Mouse (Mus musculus) myocyte (in vitro differentiated cells): ENCODE measurements around the gene Cdipt. TPM values are rescaled to one million over a fixed set of nuclear protein-coding genes. Genes with fewer than 3 reads are reported as not detected.

Experiments
- H3K27me3 ChIP-seq: one replicate; pipeline ENCODE4 v1.6.1; 2011; ENCODE audit not compliant: control insufficient read depth, insufficient read depth, insufficient read length
- H3K36me3 ChIP-seq: one replicate; pipeline ENCODE4 v1.6.1; 2011; ENCODE audit not compliant: control insufficient read depth, insufficient read depth
- H3K4me2 ChIP-seq: one replicate; pipeline ENCODE4 v1.6.1; 2011; ENCODE audit warnings: low read depth, control low read depth
- H3K4me3 ChIP-seq: one replicate; pipeline ENCODE4 v1.5.1; 2011; ENCODE audit warnings: mild to moderate bottlenecking, control low read depth, moderate library complexity
- H3K79me2 ChIP-seq: one replicate; pipeline ENCODE4 v1.6.1; 2011; ENCODE audit not compliant: control insufficient read depth, insufficient read depth
- H3ac ChIP-seq: one replicate; pipeline ENCODE4 v1.6.1; 2011; ENCODE audit not compliant: control insufficient read depth, insufficient read length
- CEBPB ChIP-seq: IDR thresholded peaks from 2 replicates; pipeline ENCODE4 v1.6.1; 2011; ENCODE audit warnings: mild to moderate bottlenecking, moderate library complexity; ENCODE audit not compliant: poor library complexity, insufficient read depth, severe bottlenecking
- E2F4 ChIP-seq: IDR thresholded peaks from one replicate; pipeline ENCODE4 v1.6.1; 2011; ENCODE audit warnings: mild to moderate bottlenecking, control low read depth, moderate library complexity; ENCODE audit not compliant: insufficient read depth
- MAX ChIP-seq: IDR thresholded peaks from one replicate; pipeline ENCODE4 v1.6.1; 2011; ENCODE audit warnings: low read depth, mild to moderate bottlenecking, control low read depth
- MYOD1 ChIP-seq, 3 experiments: IDR thresholded peaks; one replicate each; pipeline ENCODE4 v1.6.1; 2011; ENCODE audit warnings: control low read depth in 2 of 3, low read depth in 2 of 3, mild to moderate bottlenecking in 2 of 3, moderate library complexity in 1 of 3; ENCODE audit not compliant: insufficient read length in 2 of 3, control insufficient read depth in 1 of 3
- MYOG ChIP-seq, 3 experiments: IDR thresholded peaks; one replicate each; pipeline ENCODE4 v1.6.1; 2011; ENCODE audit warnings: control low read depth in 2 of 3, low read depth in 2 of 3, mild to moderate bottlenecking in 2 of 3; ENCODE audit not compliant: insufficient read length in 2 of 3, control insufficient read depth in 1 of 3, insufficient read depth in 1 of 3
- POLR2A ChIP-seq: IDR thresholded peaks from one replicate; pipeline ENCODE4 v1.6.1; 2011; ENCODE audit warnings: low read depth, mild to moderate bottlenecking, control low read depth, moderate library complexity; ENCODE audit not compliant: insufficient read length
- POLR2AphosphoS2 ChIP-seq: IDR thresholded peaks from one replicate; pipeline ENCODE4 v1.6.1; 2011; ENCODE audit warnings: low read depth, control low read depth; ENCODE audit not compliant: insufficient read length
- REST ChIP-seq: IDR thresholded peaks from one replicate; pipeline ENCODE4 v1.6.1; 2011; ENCODE audit warnings: mild to moderate bottlenecking, control low read depth, moderate library complexity; ENCODE audit not compliant: insufficient read depth, insufficient read length
- SRF ChIP-seq: IDR thresholded peaks from one replicate; pipeline ENCODE4 v1.6.1; 2011; ENCODE audit warnings: low read depth; ENCODE audit not compliant: control insufficient read depth, insufficient read length
- TCF12 ChIP-seq: IDR thresholded peaks from one replicate; pipeline ENCODE4 v1.6.1; 2011; ENCODE audit warnings: mild to moderate bottlenecking, control low read depth; ENCODE audit not compliant: poor library complexity, insufficient read depth, severe bottlenecking
- TCF3 ChIP-seq: IDR thresholded peaks from one replicate; pipeline ENCODE4 v1.6.1; 2011; ENCODE audit warnings: low read depth, control low read depth; ENCODE audit not compliant: insufficient read length
- USF1 ChIP-seq: IDR thresholded peaks from one replicate; pipeline ENCODE4 v1.6.1; 2011; ENCODE audit warnings: low read depth, mild to moderate bottlenecking, control low read depth, moderate library complexity
- polyA plus RNA-seq: library from polyadenylated mRNA; unstranded; fragments of >200 nt; fragmentation: generic; extraction: Trizol; gene quantifications from one replicate; pipeline ENCODE4 v1.2.1, GENCODE M21; 2012; ENCODE audit warnings: missing spikeins

Gene Cdipt
- polyA plus RNA-seq, 1 experiment = 173 TPM

DNA sequence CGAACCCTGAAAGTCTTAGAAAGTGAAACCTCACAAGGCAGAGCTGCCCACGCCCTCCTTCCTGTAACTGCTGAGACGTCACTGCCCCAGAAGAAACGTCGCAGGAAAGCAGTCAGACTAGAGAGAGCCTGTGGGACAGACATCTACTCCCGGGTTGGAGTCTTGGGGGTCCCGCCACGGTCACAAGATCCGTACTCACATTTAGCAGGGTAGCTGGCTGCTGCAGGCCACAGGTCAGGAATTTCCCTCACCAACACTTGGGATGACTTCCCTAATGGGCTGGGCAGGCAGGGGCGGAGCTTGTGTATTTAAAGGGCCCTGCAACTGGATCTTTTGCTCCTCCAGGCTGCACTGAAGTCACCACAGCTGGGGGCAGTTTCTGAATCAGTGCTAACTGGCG lies 38.6 kb downstream of the Cdipt start, which contains the start of gene Mvp:
Mvp (minus strand) TSS at position 302 of the 400 bp plus-strand sequence.
- Histone ChIP-seq H3K4me3 (peak within 1 kb of the TSS; percentile 81), H3K36me3 (no peaks in the 10 kb centered on the region), H3K4me2 (peak within 1 kb of the TSS; percentile 86), H3ac (peak within 1 kb of the TSS; percentile 23), H3K79me2 (peaks cover 40% of the 10 kb centered on the region), H3K27me3 (no peaks in the 10 kb centered on the region)
- TF ChIP-seq POLR2AphosphoS2 (peak; percentile 71), SRF (no peak), CEBPB (no peak), POLR2A (peak; percentile 56), USF1 (no peak), MYOD1 (IDR thresholded peaks at IDR 0.05; ENCODE audit: control insufficient read depth in 1 of 3, insufficient read length in 2 of 3, low read depth in 2 of 3) (no peak)

DNA sequence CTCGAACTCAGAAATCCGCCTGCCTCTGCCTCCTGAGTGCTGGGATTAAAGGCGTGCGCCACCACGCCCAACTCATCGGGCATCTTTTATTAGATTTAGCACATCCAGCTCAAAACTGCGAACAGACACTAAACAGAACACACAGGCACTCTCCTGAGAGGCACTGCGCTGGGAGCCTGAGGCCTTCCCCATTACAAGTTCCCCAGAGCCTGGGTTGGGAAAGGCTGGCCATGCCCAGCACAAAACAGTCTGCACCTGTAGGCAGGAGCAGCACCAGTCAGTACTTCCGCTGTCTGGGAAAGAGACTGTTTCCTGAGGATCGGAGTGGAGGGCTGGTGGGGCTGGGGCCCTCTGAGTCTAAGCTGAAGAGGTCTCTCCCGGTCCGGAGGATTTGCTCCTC lies 39.3 kb downstream of the Cdipt start:
- Histone ChIP-seq H3K36me3 (no peaks in the 10 kb centered on the region), H3ac (no peak overlapping the region), H3K27me3 (no peaks in the 10 kb centered on the region), H3K4me2 (peak overlapping the region; percentile 77), H3K4me3 (peak overlapping the region; percentile 54), H3K79me2 (peaks cover 40% of the 10 kb centered on the region)
- TF ChIP-seq USF1 = no peak
- no peak for TF ChIP-seq SRF
- TF ChIP-seq E2F4 = no peak
- TF ChIP-seq TCF3 = no peak
- no peak for TF ChIP-seq POLR2A
- TF ChIP-seq POLR2AphosphoS2 = no peak

DNA sequence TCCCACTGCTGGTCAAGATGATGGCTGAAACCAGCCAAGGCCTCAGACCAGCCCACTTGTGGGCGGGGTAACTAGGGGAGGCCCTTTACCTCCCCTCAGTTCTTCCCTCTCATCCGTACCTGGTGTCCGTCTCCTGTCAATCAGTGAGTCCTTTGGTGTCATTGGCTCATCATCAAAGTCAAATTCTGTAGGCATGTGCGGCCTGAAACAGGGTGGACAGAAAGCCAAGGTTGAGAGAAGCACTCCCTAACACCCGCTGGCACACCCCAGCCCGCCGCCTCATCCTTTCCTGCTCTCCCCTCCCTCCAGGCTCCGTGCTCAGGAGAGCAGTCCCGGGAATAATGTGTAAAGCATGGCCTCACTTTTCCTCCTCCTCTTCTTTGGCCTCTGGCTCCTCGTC lies 40.4 kb downstream of the Cdipt start:
- TF ChIP-seq MYOG (IDR thresholded peaks at IDR 0.05; ENCODE audit: control insufficient read depth in 1 of 3, insufficient read depth in 1 of 3, insufficient read length in 2 of 3, low read depth in 2 of 3) (no peak), SRF (no peak), E2F4 (no peak), TCF12 (no peak), MYOD1 (IDR thresholded peaks at IDR 0.05; ENCODE audit: control insufficient read depth in 1 of 3, insufficient read length in 2 of 3, low read depth in 2 of 3) (no peak), TCF3 (no peak), USF1 (no peak), MAX (no peak), CEBPB (no peak), REST (no peak), POLR2AphosphoS2 (no peak), POLR2A (no peak)
- no peaks in the 10 kb centered on the region for H3K36me3 ChIP-seq
- no peaks in the 10 kb centered on the region for H3K27me3 ChIP-seq
- H3K4me3 ChIP-seq = peak overlapping the region; percentile 81
- peaks cover 36% of the 10 kb centered on the region for H3K79me2 ChIP-seq
- peak overlapping the region; percentile 77 for H3K4me2 ChIP-seq
- H3ac ChIP-seq = peak overlapping the region; percentile 51

DNA sequence TGATC lies 40.6 kb downstream of the Cdipt start, which contains the start of gene Pagr1b:
Pagr1b (minus strand) TSS at position 4 of the 5 bp plus-strand sequence.
- Histone ChIP-seq H3K27me3 (no peaks in the 10 kb centered on the region), H3K4me3 (peak within 1 kb of the TSS; percentile 81), H3K79me2 (peaks cover 34% of the 10 kb centered on the region), H3ac (peak within 1 kb of the TSS; percentile 51), H3K4me2 (peak within 1 kb of the TSS; percentile 77), H3K36me3 (no peaks in the 10 kb centered on the region)
- TF ChIP-seq POLR2A (no peak), MYOD1 (IDR thresholded peaks at IDR 0.05; ENCODE audit: control insufficient read depth in 1 of 3, insufficient read length in 2 of 3, low read depth in 2 of 3) (no peak), USF1 (no peak), MYOG (IDR thresholded peaks at IDR 0.05; ENCODE audit: control insufficient read depth in 1 of 3, insufficient read depth in 1 of 3, insufficient read length in 2 of 3, low read depth in 2 of 3) (no peak), SRF (no peak), REST (no peak), POLR2AphosphoS2 (no peak), MAX (no peak), CEBPB (no peak), E2F4 (no peak), TCF12 (no peak), TCF3 (no peak)

DNA sequence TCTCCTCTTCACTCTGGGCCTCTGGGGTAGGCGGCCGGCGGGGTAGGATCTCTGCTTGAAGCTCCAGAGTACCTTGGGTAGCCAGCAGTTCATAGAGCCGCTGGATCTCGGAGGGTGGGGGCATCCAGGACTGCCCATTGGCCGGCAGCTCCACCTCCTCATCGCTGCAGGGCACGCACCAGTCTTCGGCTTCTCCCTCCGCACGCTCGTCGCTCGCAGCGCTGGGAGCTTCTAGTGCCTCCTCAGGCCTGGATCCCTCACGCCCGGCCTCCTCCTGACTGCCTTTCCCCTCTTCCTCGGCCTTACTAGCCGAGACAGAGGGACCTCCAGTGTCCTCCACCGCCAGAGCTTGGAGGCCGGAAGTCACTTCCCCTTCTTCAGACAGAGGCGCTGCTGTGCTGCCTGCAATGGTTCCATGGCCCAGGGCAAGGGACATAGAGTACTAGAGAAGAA lies 40.8 kb downstream of the Cdipt start:
- TF ChIP-seq POLR2AphosphoS2 (peak; percentile 88), CEBPB (no peak), POLR2A (peak; percentile 81), USF1 (no peak)
- Histone ChIP-seq H3ac (peak overlapping the region; percentile 51), H3K4me3 (peak overlapping the region; percentile 81)

More for the DNA sequence above, 40.8 kb downstream of the Cdipt start:
- H3K27me3 ChIP-seq = no peaks in the 10 kb centered on the region
- H3K79me2 ChIP-seq = peaks cover 34% of the 10 kb centered on the region
- peak overlapping the region; percentile 77 for H3K4me2 ChIP-seq
- no peaks in the 10 kb centered on the region for H3K36me3 ChIP-seq
